Mouse (Mus musculus): Measurements from ENCODE around the gene Tst. TPM values are rescaled to one million over a fixed set of nuclear protein-coding genes. Genes with fewer than 3 reads are reported as not detected.

Gene Tst
- 1.4 TPM for polyA plus RNA-seq (2014; fragmentation: Illumina TruSeq; extraction: RNeasy Lipid Tissue Mini Kit (QIAGEN cat#74804); ENCODE audit: low read depth, low replicate concordance)

GRCm38 (mm10) chr15:78405517-78406211 lies at the start of gene Tst:
TSS of gene Tst (minus strand) at chr15:78405907.

DNA sequence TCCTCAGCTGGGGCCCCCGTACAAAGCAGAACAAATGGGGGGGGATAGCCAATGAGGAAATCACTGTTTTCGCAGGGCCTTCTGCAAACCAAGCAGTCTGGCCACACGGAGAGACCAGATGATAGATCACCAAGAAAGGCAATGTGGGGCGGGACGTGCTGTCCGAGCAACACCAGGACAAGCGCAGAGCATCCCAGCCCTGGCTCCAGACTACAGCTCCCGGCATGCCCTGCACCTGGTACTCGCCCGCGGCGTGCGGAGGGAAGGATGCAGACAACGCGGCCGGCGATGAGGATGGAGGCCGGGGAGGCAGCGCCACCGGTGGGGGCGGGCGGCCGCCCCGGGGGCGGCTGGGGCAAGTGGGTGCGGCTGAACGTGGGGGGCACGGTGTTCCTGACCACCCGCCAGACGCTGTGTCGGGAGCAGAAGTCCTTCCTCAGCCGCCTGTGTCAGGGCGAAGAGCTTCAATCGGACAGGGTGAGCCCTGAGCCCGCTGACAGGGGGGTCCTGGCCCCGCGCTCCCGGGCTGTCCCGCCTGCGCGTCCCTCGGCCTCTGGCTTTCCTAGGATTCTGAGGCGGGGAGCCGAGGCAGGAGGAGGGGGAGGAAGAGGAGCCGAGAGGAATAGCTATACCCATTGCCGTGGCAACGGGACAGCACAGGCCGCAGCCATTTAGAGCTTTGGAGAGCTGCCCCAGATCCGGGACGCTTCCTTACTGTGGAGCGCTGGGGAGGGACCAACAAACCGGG lies 22.9 kb upstream of the Tst start, which contains the start of gene Kctd17:
Gene Kctd17, plus strand, starts transcription at position 174 of the 748 bp plus-strand sequence.

GRCm38 (mm10) chr15:78406293-78406934 lies 707 bp upstream of the Tst start, which contains the start of gene Mpst:
TSS of gene Mpst (plus strand) at chr15:78406416.

GRCm38 (mm10) chr15:78395478-78395962 lies 10.2 kb downstream of the Tst start, which contains the start of gene Tex33:
TSS of gene Tex33 (minus strand) at chr15:78395912.

Other genes with a start within 250 kb of the Tst start
- gene Ift27, start 231.8 kb downstream of the Tst start, polyA plus RNA-seq (2014; fragmentation: Illumina TruSeq; extraction: RNeasy Lipid Tissue Mini Kit (QIAGEN cat#74804); ENCODE audit: low read depth, low replicate concordance) = 11.5 TPM
- not detected for gene Pvalb, start 199.5 kb downstream of the Tst start, polyA plus RNA-seq (2014; fragmentation: Illumina TruSeq; extraction: RNeasy Lipid Tissue Mini Kit (QIAGEN cat#74804); ENCODE audit: low read depth, low replicate concordance)
- gene Ncf4, start 161.1 kb downstream of the Tst start, polyA plus RNA-seq (2014; fragmentation: Illumina TruSeq; extraction: RNeasy Lipid Tissue Mini Kit (QIAGEN cat#74804); ENCODE audit: low read depth, low replicate concordance) = not detected
- gene Csf2rb2, start 100.2 kb downstream of the Tst start, polyA plus RNA-seq (2014; fragmentation: Illumina TruSeq; extraction: RNeasy Lipid Tissue Mini Kit (QIAGEN cat#74804); ENCODE audit: low read depth, low replicate concordance) = 0.34 TPM
- gene Csf2rb, start 80.2 kb downstream of the Tst start, polyA plus RNA-seq (2014; fragmentation: Illumina TruSeq; extraction: RNeasy Lipid Tissue Mini Kit (QIAGEN cat#74804); ENCODE audit: low read depth, low replicate concordance) = 0.25 TPM
- 35.2 TPM for gene Tex33, start 10.0 kb downstream of the Tst start, polyA plus RNA-seq (2014; fragmentation: Illumina TruSeq; extraction: RNeasy Lipid Tissue Mini Kit (QIAGEN cat#74804); ENCODE audit: low read depth, low replicate concordance)
- 0.39 TPM for gene Mpst, start 509 bp upstream of the Tst start, polyA plus RNA-seq (2014; fragmentation: Illumina TruSeq; extraction: RNeasy Lipid Tissue Mini Kit (QIAGEN cat#74804); ENCODE audit: low read depth, low replicate concordance)
- gene Kctd17, start 22.7 kb upstream of the Tst start, polyA plus RNA-seq (2014; fragmentation: Illumina TruSeq; extraction: RNeasy Lipid Tissue Mini Kit (QIAGEN cat#74804); ENCODE audit: low read depth, low replicate concordance) = 0.66 TPM
- not detected for gene Tmprss6, start 62.7 kb upstream of the Tst start, polyA plus RNA-seq (2014; fragmentation: Illumina TruSeq; extraction: RNeasy Lipid Tissue Mini Kit (QIAGEN cat#74804); ENCODE audit: low read depth, low replicate concordance)
- gene Il2rb, start 89.4 kb upstream of the Tst start, polyA plus RNA-seq (2014; fragmentation: Illumina TruSeq; extraction: RNeasy Lipid Tissue Mini Kit (QIAGEN cat#74804); ENCODE audit: low read depth, low replicate concordance) = not detected
- 1.6 TPM for gene C1qtnf6, start 125.5 kb upstream of the Tst start, polyA plus RNA-seq (2014; fragmentation: Illumina TruSeq; extraction: RNeasy Lipid Tissue Mini Kit (QIAGEN cat#74804); ENCODE audit: low read depth, low replicate concordance)
- not detected for gene Sstr3, start 138.8 kb upstream of the Tst start, polyA plus RNA-seq (2014; fragmentation: Illumina TruSeq; extraction: RNeasy Lipid Tissue Mini Kit (QIAGEN cat#74804); ENCODE audit: low read depth, low replicate concordance)
- gene Rac2, start 166.9 kb upstream of the Tst start, polyA plus RNA-seq (2014; fragmentation: Illumina TruSeq; extraction: RNeasy Lipid Tissue Mini Kit (QIAGEN cat#74804); ENCODE audit: low read depth, low replicate concordance) = 0.34 TPM
- gene Cyth4, start 191.1 kb upstream of the Tst start, polyA plus RNA-seq (2014; fragmentation: Illumina TruSeq; extraction: RNeasy Lipid Tissue Mini Kit (QIAGEN cat#74804); ENCODE audit: low read depth, low replicate concordance) = 0.32 TPM